Mouse (Mus musculus): ENCODE data around the gene Gm4788.
"Not testable (repeated sequence)": the region's sequence is repeated elsewhere in the genome, so short reads cannot be mapped to it uniquely, and the experiment has no call there.

The Gm4788 gene

GRCm38 (mm10) chr1:139781143-139781542 lies at the start of gene Gm4788:
Gene Gm4788 (minus strand): TSS chr1:139781243.
- no peak for DNase-seq (ENCODE audit: low read depth, low spot score)

DNA sequence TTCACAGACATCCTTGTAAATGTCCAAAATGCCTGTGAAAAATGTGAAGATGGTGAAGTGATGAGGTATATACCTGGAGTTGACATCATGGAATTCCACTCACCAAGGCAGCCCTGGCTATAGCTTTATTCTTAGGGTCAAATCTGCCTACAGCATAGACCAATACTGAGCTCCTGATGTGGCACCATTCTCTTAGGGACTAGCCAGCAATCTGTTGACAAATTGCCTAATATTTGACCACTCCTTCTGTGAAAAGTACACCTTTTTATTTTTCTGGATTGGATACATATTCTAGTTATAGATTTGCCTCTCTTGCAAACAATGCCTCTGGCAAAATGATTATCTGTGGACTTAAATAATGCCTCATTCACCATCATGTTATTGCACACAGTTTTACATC lies 27.6 kb upstream of the Gm4788 start:
- no peak for DNase-seq (ENCODE audit: low read depth, low spot score)

- DNase-seq (ENCODE audit: low read depth, low spot score) = not testable (repeated sequence)
These were observed 11.1 kb downstream of the Gm4788 start for GRCm38 (mm10) chr1:139769913-139770312.

DNA sequence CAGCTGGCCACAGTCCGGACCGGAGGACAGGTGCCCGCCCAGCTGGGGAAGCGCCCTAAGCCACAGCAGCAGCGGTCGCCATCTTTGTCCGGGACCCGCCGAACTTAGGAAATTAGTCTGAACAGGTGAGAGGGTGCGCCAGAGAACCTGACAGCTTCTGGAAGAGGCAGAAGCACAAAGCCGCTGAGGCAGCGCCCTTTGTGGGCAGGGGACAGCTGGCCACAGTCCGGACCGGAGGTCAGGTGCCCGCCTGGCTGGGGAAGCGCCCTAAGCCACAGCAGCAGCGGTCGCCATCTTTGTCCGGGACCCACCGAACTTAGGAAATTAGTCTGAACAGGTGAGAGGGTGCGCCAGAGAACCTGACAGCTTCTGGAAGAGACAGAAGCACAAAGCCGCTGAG lies 64.4 kb downstream of the Gm4788 start:
- DNase-seq (ENCODE audit: low read depth, low spot score) = not testable (repeated sequence)

DNA sequence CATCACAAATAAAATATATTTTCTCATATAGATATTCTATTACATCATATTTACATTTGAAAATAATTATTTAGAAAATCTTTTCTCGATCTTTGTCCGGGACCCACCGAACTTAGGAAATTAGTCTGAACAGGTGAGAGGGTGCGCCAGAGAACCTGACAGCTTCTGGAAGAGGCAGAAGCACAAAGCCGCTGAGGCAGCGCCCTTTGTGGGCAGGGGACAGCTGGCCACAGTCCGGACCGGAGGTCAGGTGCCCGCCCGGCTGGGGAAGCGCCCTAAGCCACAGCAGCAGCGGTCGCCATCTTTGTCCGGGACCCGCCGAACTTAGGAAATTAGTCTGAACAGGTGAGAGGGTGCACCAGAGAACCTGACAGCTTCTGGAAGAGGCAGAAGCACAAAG lies 64.8 kb downstream of the Gm4788 start:
- not testable (repeated sequence) for DNase-seq (ENCODE audit: low read depth, low spot score)

DNA sequence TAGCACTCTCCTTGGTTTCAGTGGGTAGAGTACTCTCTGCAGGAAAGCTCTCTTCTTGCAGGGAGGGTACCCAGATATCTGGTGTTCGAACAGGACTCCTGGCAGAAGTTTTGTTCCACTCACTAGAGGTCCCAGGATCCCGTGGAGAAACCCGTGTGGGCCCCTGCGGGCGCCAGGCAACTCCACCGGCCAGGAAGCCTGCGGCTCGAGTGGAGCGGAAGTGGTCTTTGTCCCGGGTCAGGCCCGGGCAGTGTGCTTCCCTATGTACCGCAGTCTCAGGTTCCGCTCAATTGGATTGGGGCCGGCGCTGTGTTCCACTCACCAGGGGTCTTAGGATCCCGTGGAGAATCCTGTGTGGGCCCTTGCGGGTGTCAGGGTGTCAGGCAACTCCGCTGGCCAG lies 131.1 kb downstream of the Gm4788 start:
- not testable (repeated sequence) for DNase-seq (ENCODE audit: low read depth, low spot score)
